Mouse (Mus musculus) brain, embryonic 14.5 days (tissue): Measurements from ENCODE around the gene Arsb. TPM values are rescaled to one million over a fixed set of nuclear protein-coding genes. Genes with fewer than 3 reads are reported as not detected.

Experiments
- DNase-seq: peaks from one replicate; pipeline ENCODE4 v3.0.0-alpha.2; 2011; ENCODE audit warnings: low read depth
- CTCF ChIP-seq: fragments of 200-500 bp; IDR thresholded peaks from 2 replicates; pipeline ENCODE4 v1.5.1; 2012; ENCODE audit warnings: inconsistent platforms, mild to moderate bottlenecking, moderate library complexity, borderline replicate concordance; ENCODE audit not compliant: insufficient read depth, insufficient read length; ENCODE audit errors: extremely low read depth
- POLR2A ChIP-seq: fragments of 200-500 bp; IDR thresholded peaks from 2 replicates; pipeline ENCODE4 v1.6.1; 2012; ENCODE audit warnings: mild to moderate bottlenecking, inconsistent platforms, borderline replicate concordance; ENCODE audit not compliant: poor library complexity, insufficient read depth, insufficient read length, severe bottlenecking; ENCODE audit errors: extremely low read depth
- polyA plus RNA-seq: library from polyadenylated mRNA; depleted of rRNA; stranded (reverse); fragments of >200 nt; gene quantifications from 2 replicates; pipeline ENCODE4 v1.2.3, GENCODE M21; 2012; rRNA removed

Arsb gene
- 18.5 and 19.5 TPM in 2 replicates for polyA plus RNA-seq

DNA sequence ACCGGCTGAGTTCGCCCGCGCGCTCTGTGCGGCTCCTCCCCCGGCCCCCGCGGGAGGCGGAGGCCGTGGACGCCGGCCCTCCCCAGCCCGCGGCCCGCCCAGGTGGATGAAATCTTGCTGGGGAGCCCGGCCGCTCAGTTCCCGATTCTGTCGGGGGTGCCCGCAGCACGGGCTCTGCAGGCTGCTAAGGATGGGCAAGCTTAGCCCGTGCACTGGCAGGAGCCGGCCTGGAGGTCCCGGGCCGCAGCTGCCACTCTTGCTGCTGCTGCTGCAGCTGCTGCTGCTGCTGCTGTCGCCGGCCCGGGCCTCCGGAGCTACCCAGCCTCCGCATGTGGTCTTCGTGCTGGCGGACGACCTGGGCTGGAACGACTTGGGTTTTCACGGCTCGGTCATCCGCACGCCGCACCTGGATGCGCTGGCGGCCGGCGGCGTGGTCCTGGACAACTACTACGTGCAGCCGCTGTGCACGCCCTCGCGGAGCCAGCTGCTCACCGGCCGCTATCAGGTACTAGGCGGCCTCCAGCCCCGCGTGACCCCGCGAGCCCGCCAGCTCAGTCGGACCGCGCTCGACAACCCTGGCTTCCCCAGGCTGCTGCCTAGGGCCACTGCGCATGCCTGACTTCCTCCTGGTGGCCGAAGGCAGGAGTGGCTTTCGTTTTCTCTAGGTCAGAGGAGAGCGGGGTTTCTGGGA lies at the start of gene Arsb:
Arsb (plus strand) TSS at position 43 of the 691 bp plus-strand sequence.
- TF ChIP-seq CTCF, result peak; percentile 77
- TF ChIP-seq POLR2A, result peak; percentile 79
- DNase-seq, result peak; percentile 90

DNA sequence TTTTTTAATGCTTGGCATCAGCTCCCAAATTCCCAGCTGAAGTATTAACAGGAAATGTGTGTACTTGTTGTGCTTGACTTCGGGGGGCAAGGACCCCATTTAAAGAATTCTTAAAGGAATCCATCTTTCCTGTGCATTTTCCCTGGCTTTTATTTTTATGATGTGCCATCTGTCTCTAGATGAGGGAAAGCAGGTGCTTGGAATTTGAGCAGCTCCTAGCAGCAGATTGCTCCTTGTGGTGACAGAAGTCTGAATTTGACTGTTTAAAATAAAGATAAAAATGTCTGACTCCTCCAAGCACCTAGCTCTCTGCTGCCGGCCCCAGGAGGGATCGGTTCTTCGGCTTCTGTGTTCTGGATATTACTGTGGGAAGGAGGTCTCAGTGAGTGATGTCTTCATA lies 49.5 kb upstream of the Arsb start:
- peak; percentile 40 for DNase-seq

GRCm38 (mm10) chr13:93723455-93723854 lies 48.0 kb upstream of the Arsb start:
- no peak for DNase-seq
- no peak for TF ChIP-seq CTCF
- TF ChIP-seq POLR2A, result no peak

More for the DNA sequence above, 49.5 kb upstream of the Arsb start:
- no peak for TF ChIP-seq POLR2A
- no peak for TF ChIP-seq CTCF

DNA sequence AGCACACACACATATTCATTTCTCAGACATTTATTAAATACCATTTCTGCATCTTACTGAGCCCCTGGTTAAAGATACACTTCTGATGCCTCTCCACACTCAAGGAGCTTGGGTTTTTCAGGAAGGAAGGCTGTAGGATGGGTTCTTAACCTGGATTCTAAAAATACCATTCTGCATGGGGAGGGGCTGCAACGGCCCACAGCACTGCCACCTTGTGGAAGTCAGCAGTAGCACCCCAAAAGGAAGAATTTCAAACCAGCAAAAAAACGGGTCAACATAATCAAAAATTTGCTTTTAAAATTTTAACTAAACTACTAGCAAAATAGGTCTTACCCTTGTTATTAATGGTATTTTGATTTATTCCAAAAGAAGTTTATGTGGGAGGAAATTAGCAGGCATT lies 47.2 kb upstream of the Arsb start:
- TF ChIP-seq POLR2A, result no peak
- TF ChIP-seq CTCF, result peak; percentile 69
- peak; percentile 25 for DNase-seq

DNA sequence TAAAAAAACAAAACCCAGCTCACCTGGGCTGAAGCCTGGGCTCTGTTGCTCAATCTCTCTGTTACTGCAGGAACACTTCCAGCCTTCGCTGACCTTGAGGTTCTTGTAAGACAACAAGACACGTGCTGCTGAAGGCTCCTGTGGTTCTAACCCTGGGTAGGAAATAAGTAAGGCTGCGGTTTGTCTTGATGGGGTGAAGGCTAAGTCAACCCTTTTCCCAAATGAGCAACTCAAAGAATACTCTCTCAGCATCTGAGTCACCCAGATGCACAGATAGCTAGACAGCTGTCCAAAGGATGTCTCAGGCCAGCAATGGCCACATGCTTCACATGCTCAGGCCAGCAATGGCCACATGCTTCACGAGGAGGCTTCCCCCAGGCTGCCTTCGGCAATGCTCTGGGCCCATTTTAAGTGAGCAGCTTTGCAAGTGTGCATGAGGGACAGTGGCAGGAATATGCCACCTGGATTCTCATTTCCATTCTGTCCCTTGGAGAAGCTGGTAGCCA lies 36.2 kb upstream of the Arsb start:
- DNase-seq, result no peak
- TF ChIP-seq POLR2A (no peak), CTCF (no peak)

GRCm38 (mm10) chr13:93744118-93744517 lies 27.3 kb upstream of the Arsb start:
- peak; percentile 59 for DNase-seq
- no peak for TF ChIP-seq CTCF
- TF ChIP-seq POLR2A, result no peak

- DNase-seq, result peak; percentile 89
- TF ChIP-seq POLR2A (no peak), CTCF (no peak)
Observed at GRCm38 (mm10) chr13:93752597-93753400, 18.6 kb upstream of the Arsb start.

GRCm38 (mm10) chr13:93755084-93755483 lies 16.3 kb upstream of the Arsb start:
- no peak for TF ChIP-seq POLR2A
- no peak for TF ChIP-seq CTCF

DNA sequence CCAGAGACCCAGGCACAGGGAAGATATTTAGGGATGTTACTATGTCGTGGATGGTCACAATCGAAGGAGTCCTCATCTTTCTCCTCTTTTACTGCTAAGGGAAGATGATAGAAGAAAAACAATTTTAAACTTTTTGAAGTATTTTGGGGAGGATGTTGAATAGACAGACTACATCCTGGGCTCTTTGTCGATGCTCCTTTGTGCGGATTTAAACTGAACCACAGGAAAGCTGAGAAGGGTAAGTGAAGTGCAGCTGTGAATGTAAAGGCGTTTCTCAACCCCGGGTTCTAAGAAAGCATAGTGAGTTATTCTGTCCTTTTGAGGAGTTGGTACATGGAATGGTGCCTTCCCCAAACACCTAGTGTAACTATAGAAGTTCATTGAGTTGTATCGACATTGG lies 14.8 kb upstream of the Arsb start:
- no peak for DNase-seq
- TF ChIP-seq POLR2A (no peak), CTCF (no peak)

More at GRCm38 (mm10) chr13:93755084-93755483, 16.3 kb upstream of the Arsb start:
- no peak for DNase-seq

GRCm38 (mm10) chr13:93757514-93757913 lies 13.9 kb upstream of the Arsb start:
- TF ChIP-seq CTCF (no peak), POLR2A (no peak)
- DNase-seq, result no peak

GRCm38 (mm10) chr13:93758149-93758898 lies 13.1 kb upstream of the Arsb start:
- peak; percentile 64 for DNase-seq
- TF ChIP-seq CTCF (no peak), POLR2A (no peak)

DNA sequence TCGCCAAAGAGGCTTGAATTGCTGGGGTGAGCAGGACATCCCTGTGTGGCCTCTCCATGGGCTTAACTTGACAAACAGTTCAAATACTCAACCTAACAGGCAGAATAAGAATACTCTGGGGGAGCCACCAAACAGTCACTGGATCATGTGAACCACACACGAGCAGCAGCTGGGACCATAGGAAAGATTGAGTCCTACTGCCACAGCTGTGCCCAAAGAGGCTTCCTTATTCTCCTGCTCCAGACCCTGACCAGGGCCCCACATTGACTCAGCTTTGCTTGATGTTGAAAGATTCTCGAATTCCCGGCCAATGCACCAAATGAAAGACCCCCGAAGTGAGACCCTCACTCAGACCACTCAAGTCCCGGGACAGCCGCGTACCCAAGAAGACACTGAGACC lies 9.6 kb upstream of the Arsb start:
- TF ChIP-seq CTCF, result no peak
- TF ChIP-seq POLR2A, result no peak
- no peak for DNase-seq

DNA sequence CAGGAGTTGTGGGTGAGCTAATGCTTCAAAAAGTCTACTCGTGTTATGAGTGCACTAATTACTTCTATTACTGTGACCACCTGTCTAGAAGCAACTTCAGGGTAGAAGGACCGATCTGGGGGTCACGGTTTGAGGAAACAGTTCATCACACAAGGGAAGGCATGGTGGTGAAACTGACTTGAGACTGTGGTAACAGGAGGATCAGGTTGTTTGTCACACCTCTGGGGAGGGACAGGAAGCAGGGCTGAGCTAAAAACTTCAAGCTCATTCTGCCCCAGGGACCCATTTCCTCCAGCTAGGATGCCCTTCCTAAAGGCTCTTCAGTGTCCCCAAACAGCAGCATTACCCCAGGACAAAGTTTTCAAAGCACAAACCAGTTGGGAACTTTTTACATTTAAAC lies 8.6 kb upstream of the Arsb start:
- TF ChIP-seq CTCF (no peak), POLR2A (no peak)
- no peak for DNase-seq
